Mouse (Mus musculus) heart, postnatal 0 days (tissue): ENCODE measurements around the gene Stat3. TPM values are rescaled to one million over a fixed set of nuclear protein-coding genes. Genes with fewer than 3 reads are reported as not detected.

Source experiments
- ATAC-seq: fragments of 200-750 bp; cut with Nextera tagmentation; 2 replicates; pipeline ENCODE4 v1.8.0; 2017; ENCODE audit warnings: low read depth, moderate number of reproducible peaks, moderate library complexity; ENCODE audit not compliant: insufficient read depth
- DNase-seq: peaks from one replicate; pipeline ENCODE4 v3.0.0-alpha.2; 2016; ENCODE audit warnings: low spot score
- H3K27ac ChIP-seq: fragments of 300-500 bp; sonication (generic); 2 replicates; pipeline ENCODE4 v1.5.1; 2014; ENCODE audit warnings: low read depth, mild to moderate bottlenecking
- H3K27me3 ChIP-seq: fragments of 300-500 bp; sonication (generic); 2 replicates; pipeline ENCODE4 v1.6.1; 2014; ENCODE audit warnings: low read length, mixed read lengths; ENCODE audit not compliant: control insufficient read depth, insufficient read depth
- H3K36me3 ChIP-seq: fragments of 300-500 bp; sonication (generic); replicated peaks from 2 replicates; pipeline ENCODE4 v1.6.1; 2014; ENCODE audit warnings: low read length, mixed read lengths; ENCODE audit not compliant: control insufficient read depth, insufficient read depth
- H3K4me1 ChIP-seq: fragments of 300-500 bp; sonication (generic); 2 replicates; pipeline ENCODE4 v1.6.1; 2014; ENCODE audit warnings: antibody characterized with exemption; ENCODE audit not compliant: control insufficient read depth, insufficient read depth
- H3K4me2 ChIP-seq: fragments of 300-500 bp; sonication (generic); 2 replicates; pipeline ENCODE4 v1.6.1; 2014; ENCODE audit warnings: low read depth, mild to moderate bottlenecking, low read length, moderate library complexity
- H3K4me3 ChIP-seq: fragments of 300-500 bp; sonication (generic); 2 replicates; pipeline ENCODE4 v1.5.1; 2014; ENCODE audit warnings: low read depth, low read length
- H3K9ac ChIP-seq: fragments of 300-500 bp; sonication (generic); replicated peaks from 2 replicates; pipeline ENCODE4 v1.6.1; 2014; ENCODE audit warnings: low read depth, low read length, mixed read lengths
- H3K9me3 ChIP-seq: fragments of 300-500 bp; sonication (generic); replicated peaks from 2 replicates; pipeline ENCODE4 v1.6.1; 2016; ENCODE audit warnings: low read length; ENCODE audit not compliant: control insufficient read depth
- CTCF ChIP-seq: IDR thresholded peaks from 2 replicates; pipeline ENCODE4 v1.5.1; 2016; ENCODE audit warnings: antibody characterized with exemption, control low read depth, low read depth
- EP300 ChIP-seq: IDR thresholded peaks from 2 replicates; pipeline ENCODE4 v1.6.1; 2016; ENCODE audit warnings: antibody characterized with exemption, low read depth
- WGBS: fragments of 180-500 bp; shearing (Covaris S2); extraction: QIAGEN DNeasy Blood & Tissue Kit; methylation state at CpG from one replicate; pipeline ENCODE4 v1.1.7; 2014; 5-methylcytosine and 5-hydroxymethylcytosine counted together
- polyA plus RNA-seq: library from polyadenylated mRNA; unstranded; fragments of >200 nt; fragmentation: Nextera tagmentation; extraction: Ambion mirVana; gene quantifications from 2 replicates; pipeline ENCODE4 v1.2.1, GENCODE M21; 2015
- total RNA-seq: library from RNA; depleted of rRNA; stranded (reverse); fragments of >200 nt; gene quantifications from 2 replicates; pipeline ENCODE4 v1.2.3, GENCODE M21; 2014; ENCODE audit warnings: low replicate concordance; rRNA removed

Gene Stat3
- total and polyA plus RNA-seq, 2 experiments from 2014 or later: 65.7 to 105 TPM

DNA sequence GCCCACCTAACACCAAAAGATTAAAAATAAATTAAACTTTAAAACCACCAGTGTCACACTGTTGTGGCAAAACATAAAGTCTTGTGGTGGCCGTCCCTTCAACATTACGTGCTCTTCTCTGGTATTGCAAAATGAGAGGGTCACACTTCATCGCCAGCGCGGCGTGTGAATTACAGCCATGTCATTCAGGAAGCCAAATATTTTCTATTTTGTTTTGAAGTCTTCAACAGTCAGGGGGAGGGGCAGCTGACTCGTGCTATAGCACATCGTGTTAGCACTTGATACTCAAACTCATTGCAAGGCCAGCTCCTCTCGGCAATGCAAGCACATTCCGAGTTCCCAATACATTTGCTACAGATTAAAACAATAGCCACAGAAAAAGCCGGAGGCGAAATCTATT is 98.5 kb downstream of the Stat3 start:
- H3K27ac ChIP-seq: peak overlapping the region; percentile 16

DNA sequence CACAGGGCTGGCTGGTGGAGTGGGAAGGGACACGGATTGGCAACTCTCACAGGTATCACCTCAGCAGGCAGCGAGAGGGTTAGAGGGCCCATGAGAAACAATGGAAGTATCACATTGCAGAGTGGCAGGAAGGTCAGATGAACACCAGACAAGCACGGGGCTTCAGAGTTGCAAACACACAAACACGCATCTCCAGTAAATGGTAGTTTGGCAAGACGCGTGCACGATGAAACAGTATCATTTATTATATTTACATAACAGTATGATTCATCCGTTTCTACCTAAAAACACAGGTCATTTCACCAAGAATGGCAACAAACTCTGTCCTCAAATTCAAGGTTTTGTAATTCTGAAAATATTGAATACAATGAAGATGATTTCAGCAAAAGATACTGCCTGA is 99.8 kb downstream of the Stat3 start:
- H3K9me3 ChIP-seq: no peaks in the 10 kb centered on the region
- WGBS: 53% methylated on average over 8 of the region's 8 CpGs
- H3K36me3 ChIP-seq: no peaks in the 10 kb centered on the region
- no peaks in the 10 kb centered on the region for H3K27me3 ChIP-seq
- no peak overlapping the region for H3K4me3 ChIP-seq
- peaks cover 11% of the 10 kb centered on the region; the same call in 1 of the 2 replicates for H3K4me1 ChIP-seq
- no peak overlapping the region for H3K9ac ChIP-seq
- ATAC-seq (no peak), DNase-seq (no peak)
- H3K27ac ChIP-seq: peak overlapping the region; percentile 51
- TF ChIP-seq CTCF (no peak), EP300 (no peak)
- no peak overlapping the region for H3K4me2 ChIP-seq

More for the DNA sequence above, 98.5 kb downstream of the Stat3 start:
- Histone ChIP-seq H3K9ac (no peak overlapping the region), H3K36me3 (no peaks in the 10 kb centered on the region), H3K4me1 (peaks cover 11% of the 10 kb centered on the region; the same call in 1 of the 2 replicates), H3K27me3 (no peaks in the 10 kb centered on the region), H3K9me3 (no peaks in the 10 kb centered on the region), H3K4me2 (peak overlapping the region; percentile 24; the same call in 1 of the 2 replicates), H3K4me3 (no peak overlapping the region)
- ATAC-seq (no peak), DNase-seq (no peak)
- WGBS: 36% methylated on average over 12 of the region's 12 CpGs
- TF ChIP-seq EP300: no peak
- TF ChIP-seq CTCF: no peak

DNA sequence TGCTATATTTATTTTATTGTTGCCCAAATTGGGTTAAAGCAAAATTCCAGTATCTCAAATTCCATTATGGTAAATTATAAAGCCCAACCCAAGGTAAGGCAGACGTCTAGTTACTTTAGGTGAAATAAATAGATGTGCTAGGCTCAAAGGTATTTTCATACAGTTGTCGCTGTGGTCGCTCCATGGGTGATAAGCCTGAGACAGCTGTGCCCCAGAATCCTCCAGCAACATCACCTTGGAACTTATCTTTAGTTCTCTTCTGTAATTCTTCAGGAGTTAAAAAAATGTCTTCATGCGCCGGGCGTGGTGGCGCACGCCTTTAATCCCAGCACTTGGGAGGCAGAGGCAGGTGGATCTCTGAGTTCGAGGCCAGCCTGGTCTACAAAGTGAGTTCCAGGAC is 100.4 kb downstream of the Stat3 start:
- ATAC-seq (no peak), DNase-seq (no peak)
- no peaks in the 10 kb centered on the region for H3K36me3 ChIP-seq
- H3K27me3 ChIP-seq: no peaks in the 10 kb centered on the region
- WGBS: 89% methylated on average over 9 of the region's 9 CpGs
- H3K27ac ChIP-seq: no peak overlapping the region
- H3K4me3 ChIP-seq: no peak overlapping the region
- no peak overlapping the region for H3K4me2 ChIP-seq
- H3K9me3 ChIP-seq: no peaks in the 10 kb centered on the region
- H3K9ac ChIP-seq: no peak overlapping the region
- peaks cover 7% of the 10 kb centered on the region; the same call in 1 of the 2 replicates for H3K4me1 ChIP-seq
- TF ChIP-seq EP300: no peak
- no peak for TF ChIP-seq CTCF

DNA sequence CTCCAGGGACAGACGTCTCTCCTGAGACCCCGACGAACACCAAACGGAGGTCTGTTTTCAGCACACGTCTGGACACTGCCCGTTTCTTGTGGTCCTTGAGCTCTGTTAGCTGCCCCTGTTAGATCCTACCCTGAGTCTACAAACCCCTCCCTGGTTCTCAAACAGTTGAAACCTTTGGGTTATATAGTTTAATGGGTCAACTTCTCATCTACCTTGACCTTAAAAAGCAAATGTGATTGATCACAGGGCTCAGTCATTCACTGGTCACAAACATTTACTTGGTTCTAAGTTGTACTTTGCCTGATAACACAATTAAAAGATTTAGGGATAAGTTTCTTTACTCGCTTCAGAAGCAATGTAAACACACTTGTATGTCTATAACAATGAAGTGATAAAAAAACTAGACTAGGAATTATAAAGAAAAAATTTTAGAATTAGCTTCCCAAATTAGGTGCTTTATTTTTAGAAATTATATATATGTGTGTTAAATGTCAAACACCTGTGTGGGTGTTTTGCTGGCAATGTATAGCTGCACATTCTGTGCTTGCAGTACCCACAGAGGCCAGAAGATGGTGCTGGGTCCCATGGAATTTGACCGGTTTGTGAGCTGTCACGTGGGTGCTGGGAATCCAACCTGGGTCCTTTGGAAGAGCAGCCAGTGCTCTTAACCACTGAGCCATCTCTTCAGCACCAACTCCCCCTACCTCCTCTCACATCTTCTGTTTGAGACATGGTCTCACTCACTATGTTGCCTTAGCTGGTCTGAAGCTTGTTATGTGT is 102.2 kb downstream of the Stat3 start:
- H3K27me3 ChIP-seq: no peaks in the 10 kb centered on the region
- no peaks in the 10 kb centered on the region for H3K36me3 ChIP-seq
- H3K4me2 ChIP-seq: no peak overlapping the region
- DNase-seq: no peak
- peaks cover 13% of the 10 kb centered on the region; the same call in 1 of the 2 replicates for H3K4me1 ChIP-seq
- H3K4me3 ChIP-seq: no peak overlapping the region
- H3K27ac ChIP-seq: no peak overlapping the region
- H3K9me3 ChIP-seq: no peaks in the 10 kb centered on the region
- 85% methylated on average over 9 of the region's 9 CpGs for WGBS
- ATAC-seq: no peak
- TF ChIP-seq CTCF (peak; percentile 32; the same call in 1 of the 2 replicates), EP300 (no peak)
- no peak overlapping the region for H3K9ac ChIP-seq

Other genes with a start within 250 kb of the Stat3 start
- gene Zfp385c, start 247.1 kb downstream of the Stat3 start, total RNA-seq: not detected in 2 replicates
- 0.25 and 0.40 TPM in 2 replicates for gene Zfp385c, start 247.1 kb downstream of the Stat3 start, polyA plus RNA-seq
- gene Dhx58, start 235.3 kb downstream of the Stat3 start, total RNA-seq: 3.6 and 9.1 TPM in 2 replicates
- gene Dhx58, start 235.3 kb downstream of the Stat3 start, polyA plus RNA-seq: 1.3 and 1.4 TPM in 2 replicates
- gene Kat2a, start 227.1 kb downstream of the Stat3 start, total RNA-seq: 15.2 and 17.6 TPM in 2 replicates
- gene Kat2a, start 227.1 kb downstream of the Stat3 start, polyA plus RNA-seq: 15.8 and 16.1 TPM in 2 replicates
- gene Hspb9, start 225.7 kb downstream of the Stat3 start, total RNA-seq: not detected in 2 replicates
- gene Hspb9, start 225.7 kb downstream of the Stat3 start, polyA plus RNA-seq: 0.22 TPM in 1 of 2 replicates, not detected in the other
- 99.1 and 117 TPM in 2 replicates for gene Rab5c, start 201.3 kb downstream of the Stat3 start, total RNA-seq
- gene Rab5c, start 201.3 kb downstream of the Stat3 start, polyA plus RNA-seq: 11.0 and 12.0 TPM in 2 replicates
- not detected in 2 replicates for gene Kcnh4, start 179.6 kb downstream of the Stat3 start, total RNA-seq
- not detected in 2 replicates for gene Kcnh4, start 179.6 kb downstream of the Stat3 start, polyA plus RNA-seq
- not detected in 2 replicates for gene Hcrt, start 176.6 kb downstream of the Stat3 start, total RNA-seq
- gene Hcrt, start 176.6 kb downstream of the Stat3 start, polyA plus RNA-seq: not detected in 2 replicates
- 8.2 and 13.0 TPM in 2 replicates for gene Ghdc, start 168.6 kb downstream of the Stat3 start, total RNA-seq
- 6.8 and 7.0 TPM in 2 replicates for gene Ghdc, start 168.6 kb downstream of the Stat3 start, polyA plus RNA-seq
- gene Stat5b, start 88.8 kb downstream of the Stat3 start, total RNA-seq: 29.2 and 48.2 TPM in 2 replicates
- 22.5 and 23.3 TPM in 2 replicates for gene Stat5b, start 88.8 kb downstream of the Stat3 start, polyA plus RNA-seq
- 12.6 and 21.3 TPM in 2 replicates for gene Stat5a, start 80.2 kb downstream of the Stat3 start, total RNA-seq
- gene Stat5a, start 80.2 kb downstream of the Stat3 start, polyA plus RNA-seq: 9.6 and 11.7 TPM in 2 replicates
- gene Cavin1, start 31.3 kb upstream of the Stat3 start, total RNA-seq: 274 and 305 TPM in 2 replicates
- gene Cavin1, start 31.3 kb upstream of the Stat3 start, polyA plus RNA-seq: 401 and 442 TPM in 2 replicates
- gene Atp6v0a1, start 69.9 kb upstream of the Stat3 start, total RNA-seq: 57.0 and 57.1 TPM in 2 replicates
- gene Atp6v0a1, start 69.9 kb upstream of the Stat3 start, polyA plus RNA-seq: 49.2 and 50.3 TPM in 2 replicates
- gene Naglu, start 130.5 kb upstream of the Stat3 start, total RNA-seq: 15.8 and 20.2 TPM in 2 replicates
- gene Naglu, start 130.5 kb upstream of the Stat3 start, polyA plus RNA-seq: 10.3 and 12.0 TPM in 2 replicates
- gene Hsd17b1, start 138.9 kb upstream of the Stat3 start, total RNA-seq: not detected in 2 replicates
- 0.08 TPM in 1 of 2 replicates, not detected in the other for gene Hsd17b1, start 138.9 kb upstream of the Stat3 start, polyA plus RNA-seq
- gene Coasy, start 143.0 kb upstream of the Stat3 start, total RNA-seq: 44.6 and 64.1 TPM in 2 replicates
- 26.8 and 26.9 TPM in 2 replicates for gene Coasy, start 143.0 kb upstream of the Stat3 start, polyA plus RNA-seq
- 21.8 and 46.6 TPM in 2 replicates for gene Mlx, start 147.7 kb upstream of the Stat3 start, total RNA-seq
- 26.7 and 29.0 TPM in 2 replicates for gene Mlx, start 147.7 kb upstream of the Stat3 start, polyA plus RNA-seq
- gene Psmc3ip, start 155.9 kb upstream of the Stat3 start, total RNA-seq: 1.2 and 7.3 TPM in 2 replicates
- 10.3 and 12.0 TPM in 2 replicates for gene Psmc3ip, start 155.9 kb upstream of the Stat3 start, polyA plus RNA-seq
- gene Retreg3, start 180.4 kb upstream of the Stat3 start, total RNA-seq: 44.8 and 47.6 TPM in 2 replicates
- 11.3 and 11.7 TPM in 2 replicates for gene Retreg3, start 180.4 kb upstream of the Stat3 start, polyA plus RNA-seq
- gene Tubg1, start 180.4 kb upstream of the Stat3 start, total RNA-seq: 47.4 and 54.8 TPM in 2 replicates
- 38.7 and 39.4 TPM in 2 replicates for gene Tubg1, start 180.4 kb upstream of the Stat3 start, polyA plus RNA-seq
- gene Tubg2, start 216.4 kb upstream of the Stat3 start, total RNA-seq: 0.08 TPM in 1 of 2 replicates, not detected in the other
- gene Tubg2, start 216.4 kb upstream of the Stat3 start, polyA plus RNA-seq: 1.8 and 2.1 TPM in 2 replicates
- gene Cntnap1, start 231.0 kb upstream of the Stat3 start, total RNA-seq: 0.54 and 1.4 TPM in 2 replicates
- 0.20 and 0.21 TPM in 2 replicates for gene Cntnap1, start 231.0 kb upstream of the Stat3 start, polyA plus RNA-seq
- gene Plekhh3, start 231.8 kb upstream of the Stat3 start, total RNA-seq: 22.0 and 23.2 TPM in 2 replicates
- 9.5 and 10.6 TPM in 2 replicates for gene Plekhh3, start 231.8 kb upstream of the Stat3 start, polyA plus RNA-seq
- 0.19 TPM in 1 of 2 replicates, not detected in the other for gene Ccr10, start 235.9 kb upstream of the Stat3 start, total RNA-seq
- 0.31 and 0.52 TPM in 2 replicates for gene Ccr10, start 235.9 kb upstream of the Stat3 start, polyA plus RNA-seq